Mouse (Mus musculus) G1E (cell line): ENCODE data around the gene Vmn1r204.
"Not testable (repeated sequence)": the region's sequence is repeated elsewhere in the genome, so short reads cannot be mapped to it uniquely, and the experiment has no call there.

Experiments used
- CTCF ChIP-seq: IDR thresholded peaks from 2 replicates; pipeline ENCODE4 v1.5.1; 2012; ENCODE audit warnings: low read depth, low read length, inconsistent platforms, mixed read lengths
- GATA2 ChIP-seq: IDR thresholded peaks from 2 replicates; pipeline ENCODE4 v1.6.1; 2012; ENCODE audit warnings: low read depth, low read length, inconsistent platforms, borderline replicate concordance
- TAL1 ChIP-seq: conservative IDR thresholded peaks from 2 replicates; pipeline ENCODE4 v1.6.1; 2012; ENCODE audit warnings: low read depth, low read length, inconsistent platforms, mixed read lengths

DNA sequence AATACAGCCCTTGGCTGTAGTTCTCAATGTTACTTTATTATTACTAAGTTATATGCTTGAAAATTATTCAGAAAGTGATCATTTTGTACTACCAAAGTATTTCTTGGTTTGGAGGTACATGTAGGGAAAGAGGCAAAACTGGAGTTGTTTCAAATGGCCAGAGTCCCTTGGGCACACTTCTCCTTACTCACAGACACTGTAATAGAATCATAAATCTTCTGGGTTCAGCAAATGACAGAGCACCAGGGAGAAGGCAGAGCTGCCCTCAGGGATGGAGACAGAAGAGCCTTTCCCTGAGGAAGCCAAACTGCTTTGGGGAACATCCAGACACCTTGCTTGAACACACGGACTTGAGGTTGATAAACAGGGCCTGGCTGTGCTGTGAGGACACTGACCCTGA lies at the start of gene Vmn1r204:
- TF ChIP-seq CTCF, GATA2, TAL1: not testable (repeated sequence)
